Mouse (Mus musculus) gastrocnemius, postnatal 36 days (tissue): ENCODE measurements around the gene Ctsk. TPM values are rescaled to one million over a fixed set of nuclear protein-coding genes. Genes with fewer than 3 reads are reported as not detected.
"Not testable (repeated sequence)": the region's sequence is repeated elsewhere in the genome, so short reads cannot be mapped to it uniquely, and the experiment has no call there.

ENCODE experiments used
- DNase-seq, 2 experiments: peaks; one replicate each; pipeline ENCODE4 v3.0.0; 2022
- intact Hi-C: fragments of 180-260 bp; cut with DNase I; formaldehyde crosslinking; loops from one replicate; pipeline ENCODE4 v1.15.1; 2025
- total RNA-seq, 2 experiments: library from RNA; stranded (reverse); gene quantifications; 2 replicates each; pipeline ENCODE4 v1.2.3; 2021

Ctsk gene
- total RNA-seq, 2 experiments from 2014 or later = 8.4 to 9.0 TPM

DNA sequence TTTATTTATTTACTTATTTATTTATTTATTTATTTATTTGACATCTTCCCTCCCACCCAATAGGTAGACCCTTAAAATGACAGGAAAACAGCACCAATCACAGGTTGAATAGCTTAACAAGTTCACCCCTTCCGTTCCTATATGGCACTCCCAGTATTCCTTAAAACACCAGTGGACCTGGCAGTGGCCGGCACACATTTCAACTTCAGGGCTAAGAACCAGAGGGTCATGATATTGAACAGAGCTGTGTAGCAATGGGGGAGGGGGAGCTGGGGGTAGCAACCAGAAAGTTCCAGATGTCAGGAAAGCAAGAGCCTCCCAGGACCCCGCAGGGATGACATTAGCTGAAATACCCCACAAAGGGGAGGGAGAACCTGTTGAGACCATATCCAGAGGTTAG is 21.0 kb downstream of the Ctsk start:
- no peak for DNase-seq
- intact Hi-C loops = no loop called here

GRCm38 (mm10) chr3:95521168-95521567 is 22.1 kb downstream of the Ctsk start:
- intact Hi-C loops = no loop called here
- DNase-seq = no peak

GRCm38 (mm10) chr3:95523662-95524061 is 24.6 kb downstream of the Ctsk start:
- no peak for DNase-seq
- intact Hi-C loops = no loop called here

DNA sequence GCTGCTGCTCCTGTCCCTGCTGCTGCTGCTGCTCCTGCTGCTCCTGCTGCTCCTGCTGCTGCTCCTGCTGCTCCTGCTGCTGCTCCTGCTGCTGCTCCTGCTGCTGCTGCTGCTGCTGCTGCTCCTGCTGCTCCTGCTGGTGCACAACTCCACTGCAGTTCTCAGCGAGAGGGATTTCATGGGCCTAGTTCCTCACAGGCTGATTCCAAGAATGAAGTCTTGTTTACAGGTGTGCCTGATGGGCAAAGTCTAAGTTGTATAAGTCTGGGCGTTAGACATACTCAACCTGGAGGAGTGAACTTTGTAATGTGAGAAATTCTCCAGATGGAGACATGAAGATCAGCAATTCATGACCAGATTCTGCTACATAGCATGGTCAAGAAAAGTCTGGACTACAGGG is 25.6 kb downstream of the Ctsk start:
- DNase-seq = no peak
- intact Hi-C loops = loop anchor here (5.0 kb wide), 1 partner anchor 43 kb away; no protein-coding TSS in a partner anchor

DNA sequence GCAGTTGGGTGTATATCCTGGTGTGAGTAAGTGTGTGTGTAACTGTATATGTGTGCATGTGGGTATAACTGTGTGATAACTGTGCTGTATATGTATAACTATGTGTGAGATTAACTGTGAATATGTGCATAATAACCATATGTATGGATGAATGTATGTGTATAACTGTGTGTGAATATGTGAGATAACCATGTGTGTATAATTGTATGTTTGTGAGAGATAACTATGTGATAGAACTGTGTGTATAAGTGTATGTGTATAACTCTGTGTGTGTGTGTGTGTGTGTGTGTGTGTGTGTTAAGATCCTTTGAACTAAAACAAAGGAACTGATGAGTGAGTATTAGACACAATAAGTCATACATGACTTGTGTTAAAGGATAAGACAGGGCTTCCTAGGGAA is 27.1 kb downstream of the Ctsk start:
- no peak for DNase-seq
- intact Hi-C loops = loop anchor here (5.0 kb wide), 1 partner anchor 41 kb away; no protein-coding TSS in a partner anchor

GRCm38 (mm10) chr3:95526622-95527211 is 27.7 kb downstream of the Ctsk start, which contains the start of gene Ctss:
Gene Ctss, plus strand, starts transcription at chr3:95526786.
- intact Hi-C loops = loop anchor here (5.0 kb wide), 1 partner anchor 41 kb away; no protein-coding TSS in a partner anchor
- no peak for DNase-seq

DNA sequence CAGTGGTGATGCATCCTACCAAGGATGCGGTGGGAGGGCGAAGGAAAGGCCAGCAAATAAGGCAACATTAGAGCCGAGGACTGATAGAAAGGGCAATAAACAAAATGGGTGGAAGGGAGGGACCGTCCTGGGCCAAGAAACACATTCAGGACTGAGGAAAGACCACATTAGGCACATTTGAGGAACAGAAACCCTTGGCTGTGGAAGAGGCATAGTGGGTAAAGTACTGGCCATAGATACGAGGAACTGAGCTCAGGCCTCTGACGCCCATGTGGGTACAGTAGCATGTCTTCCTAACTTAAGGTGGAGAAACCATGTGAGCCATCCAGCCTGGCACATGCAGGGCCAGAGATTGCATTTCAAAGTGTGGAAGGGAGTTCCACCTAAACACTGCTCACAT is 30.8 kb downstream of the Ctsk start:
- intact Hi-C loops = loop anchor here (5.0 kb wide), 1 partner anchor 37 kb away; no protein-coding TSS in a partner anchor
- DNase-seq = no peak

DNA sequence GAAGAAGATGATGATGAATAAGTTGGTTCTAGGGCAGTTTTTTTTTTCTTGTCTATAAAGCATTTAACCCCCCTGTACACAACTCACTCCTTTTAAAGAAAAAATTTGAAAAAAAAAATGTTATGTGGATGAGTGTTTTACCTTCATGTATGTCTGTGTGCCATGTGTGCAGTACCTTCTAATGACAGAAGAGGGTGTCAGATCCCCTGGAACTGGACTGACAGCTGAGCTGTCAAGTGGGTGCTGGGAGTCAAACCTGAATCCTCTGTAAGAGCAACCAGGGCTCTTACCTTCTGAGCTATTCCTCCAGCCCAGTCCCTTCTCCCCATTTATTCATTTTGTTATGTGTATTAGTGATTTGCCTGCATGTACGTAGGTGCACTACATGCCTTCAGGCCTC is 32.0 kb downstream of the Ctsk start:
- intact Hi-C loops = no loop called here

GRCm38 (mm10) chr3:95533364-95533763 is 34.3 kb downstream of the Ctsk start:
- intact Hi-C loops = no loop called here
- DNase-seq = no peak

More for the DNA sequence above, 32.0 kb downstream of the Ctsk start:
- no peak for DNase-seq

GRCm38 (mm10) chr3:95534927-95535326 is 35.9 kb downstream of the Ctsk start:
- DNase-seq = no peak
- intact Hi-C loops = no loop called here

DNA sequence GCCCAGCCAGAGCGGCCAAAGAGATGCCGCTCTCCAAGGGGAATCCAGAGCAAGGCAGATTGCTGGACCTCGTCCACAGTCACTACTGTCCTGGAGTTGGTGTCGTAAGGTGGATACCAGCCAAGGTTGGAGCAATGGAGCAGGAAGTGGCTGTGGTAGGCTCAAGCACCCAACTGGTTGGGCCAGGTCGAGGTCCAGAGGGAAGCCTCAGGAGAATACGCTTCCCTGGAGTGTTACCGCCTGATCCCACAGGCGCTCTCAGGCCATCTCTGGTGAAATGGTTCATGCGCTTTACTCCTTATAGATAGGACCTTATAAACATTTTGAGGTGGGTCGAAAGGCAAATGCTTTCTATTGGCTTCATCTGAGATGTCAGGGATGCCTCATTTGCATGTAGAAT is 39.9 kb downstream of the Ctsk start:
- no peak for DNase-seq
- intact Hi-C loops = no loop called here

GRCm38 (mm10) chr3:95539837-95540236 is 40.8 kb downstream of the Ctsk start:
- no peak for DNase-seq
- intact Hi-C loops = no loop called here

- DNase-seq, intact Hi-C loops: not testable (repeated sequence)
Observed at GRCm38 (mm10) chr3:95541186-95541585, 42.1 kb downstream of the Ctsk start.

DNA sequence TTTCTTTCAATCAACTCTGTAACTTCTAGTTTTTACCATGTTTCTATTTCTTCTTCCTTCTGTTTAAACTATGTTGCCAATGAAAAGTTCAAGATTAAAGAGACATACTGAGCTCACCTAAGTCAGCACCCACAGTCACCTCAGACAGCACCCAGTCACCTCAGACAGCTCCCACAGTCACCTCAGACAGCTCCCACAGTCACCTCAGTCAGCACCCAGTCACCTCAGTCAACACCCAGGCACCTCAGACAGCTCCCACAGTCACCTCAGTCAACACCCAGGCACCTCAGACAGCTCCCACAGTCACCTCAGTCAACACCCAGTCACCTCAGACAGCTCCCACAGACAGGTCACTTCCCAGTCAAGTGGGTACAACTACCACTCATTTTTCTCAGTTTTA is 43.1 kb downstream of the Ctsk start:
- intact Hi-C loops = no loop called here
- no peak for DNase-seq

GRCm38 (mm10) chr3:95542981-95543380 is 43.9 kb downstream of the Ctsk start:
- intact Hi-C loops = no loop called here
- DNase-seq = no peak

GRCm38 (mm10) chr3:95550176-95550575 is 51.1 kb downstream of the Ctsk start:
- intact Hi-C loops = no loop called here
- no peak for DNase-seq

DNA sequence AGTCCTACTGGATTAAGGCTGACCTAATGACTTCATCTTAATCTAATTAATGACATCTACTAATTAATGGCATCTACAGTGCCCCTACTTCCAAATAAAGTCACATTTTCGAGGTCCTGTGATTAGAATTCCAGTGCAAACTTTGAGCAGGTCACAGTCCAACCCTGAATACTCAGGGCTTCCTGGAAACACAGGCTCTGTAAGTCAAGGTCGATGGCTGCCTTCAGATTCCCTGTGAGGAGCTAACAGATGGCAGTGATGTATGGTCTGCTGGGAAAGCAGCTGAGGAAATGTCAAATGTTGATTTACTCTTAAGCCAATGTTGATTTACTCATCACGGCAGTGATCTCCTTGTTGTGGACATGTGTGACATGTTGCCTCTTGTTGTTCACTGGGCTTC is 54.9 kb downstream of the Ctsk start:
- intact Hi-C loops = no loop called here
- DNase-seq = no peak

Other genes starting within 250 kb of the Ctsk start
- gene Bnipl, start 248.1 kb upstream of the Ctsk start, total RNA-seq = not detected
- gene Mindy1, start 217.9 kb upstream of the Ctsk start, total RNA-seq = 10 to 100 TPM; 21.3 to 23.8 TPM
- 10 to 100 TPM; 39.4 to 45.5 TPM for gene Prune1, start 217.2 kb upstream of the Ctsk start, total RNA-seq
- gene Anxa9, start 192.1 kb upstream of the Ctsk start, total RNA-seq = under 1 TPM in 1 of 2 experiments, not detected in 1; 0.64 TPM
- gene Cers2, start 184.5 kb upstream of the Ctsk start, total RNA-seq = 10 to 100 TPM; 15.9 to 23.3 TPM
- gene Setdb1, start 142.1 kb upstream of the Ctsk start, total RNA-seq = 10 to 100 TPM in 1 of 2 experiments, 1 to 10 TPM in 1; 9.5 to 10.5 TPM
- gene 4930558C23Rik, start 96.4 kb upstream of the Ctsk start, total RNA-seq = not detected
- gene Arnt, start 64.9 kb upstream of the Ctsk start, total RNA-seq = 10 to 100 TPM; 34.0 to 44.8 TPM
- 1 to 10 TPM; 3.0 to 5.9 TPM for gene Ctss, start 27.5 kb downstream of the Ctsk start, total RNA-seq
- not detected for gene Hormad1, start 60.4 kb downstream of the Ctsk start, total RNA-seq
- gene Golph3l, start 89.7 kb downstream of the Ctsk start, total RNA-seq = 10 to 100 TPM in 1 of 2 experiments, 1 to 10 TPM in 1; 8.0 to 10.1 TPM
- gene Ensa, start 125.7 kb downstream of the Ctsk start, total RNA-seq = 10 to 100 TPM; 85.6 to 96.1 TPM
- 100 to 1,000 TPM; 109 to 130 TPM for gene Mcl1, start 159.5 kb downstream of the Ctsk start, total RNA-seq
- 10 to 100 TPM; 25.7 to 41.2 TPM for gene Adamtsl4, start 188.7 kb downstream of the Ctsk start, total RNA-seq
- gene Ecm1, start 240.3 kb downstream of the Ctsk start, total RNA-seq = 10 to 100 TPM; 14.3 to 28.4 TPM